Mouse (Mus musculus): Measurements from ENCODE around the gene Tjp3. TPM values are rescaled to one million over a fixed set of nuclear protein-coding genes. Genes with fewer than 3 reads are reported as not detected.
A peak's percentile ranks its signal among the peaks of the same experiment; 100 is the strongest.

Tjp3 gene
- polyA plus RNA-seq, 1 experiment from 2014 or later, result 9.7 TPM

GRCm38 (mm10) chr10:81290698-81291460 is 502 bp downstream of the Tjp3 start:
- H3K9ac ChIP-seq, result no peak overlapping the region
- no peak for ATAC-seq (ENCODE audit: low FRiP score)
- H3K4me1 ChIP-seq, result peaks cover 48% of the 10 kb centered on the region

GRCm38 (mm10) chr10:81289811-81290210 is 1.6 kb downstream of the Tjp3 start:
- H3K27ac ChIP-seq, result no peak overlapping the region
- 70% methylated on average over 14 of the region's 14 CpGs for WGBS
- H3K4me2 ChIP-seq, result no peak overlapping the region
- H3K36me3 ChIP-seq (replicated peaks), result no peaks in the 10 kb centered on the region
- H3K27me3 ChIP-seq, result peaks cover 40% of the 10 kb centered on the region
- no peak overlapping the region for H3K9ac ChIP-seq
- H3K4me3 ChIP-seq (replicated peaks), result no peak overlapping the region
- H3K9me3 ChIP-seq, result no peaks in the 10 kb centered on the region
- ATAC-seq (ENCODE audit: low FRiP score), result no peak
- H3K4me1 ChIP-seq, result peaks cover 47% of the 10 kb centered on the region

More at GRCm38 (mm10) chr10:81290698-81291460, 502 bp downstream of the Tjp3 start:
- H3K4me2 ChIP-seq, result peak overlapping the region; percentile 6; the same call in 1 of the 2 replicates
- 12% methylated on average over 24 of the region's 24 CpGs for WGBS
- H3K9me3 ChIP-seq, result no peaks in the 10 kb centered on the region
- H3K36me3 ChIP-seq (replicated peaks), result peaks cover 6% of the 10 kb centered on the region; the same call in 1 of the 2 replicates
- H3K4me3 ChIP-seq (replicated peaks), result 0 out of 2 replicates have a peak overlapping the region, but pooled peaks have one; percentile 0
- H3K27me3 ChIP-seq, result peaks cover 32% of the 10 kb centered on the region
- no peak overlapping the region for H3K27ac ChIP-seq

GRCm38 (mm10) chr10:81289278-81289677 is 2.1 kb downstream of the Tjp3 start:
- WGBS, result 4% methylated on average over 7 of the region's 7 CpGs
- Histone ChIP-seq H3K9me3 (no peaks in the 10 kb centered on the region), H3K27me3 (peaks cover 45% of the 10 kb centered on the region), H3K4me3 (replicated peaks) (no peak overlapping the region), H3K36me3 (replicated peaks) (no peaks in the 10 kb centered on the region), H3K27ac (no peak overlapping the region), H3K4me1 (peaks cover 46% of the 10 kb centered on the region), H3K9ac (no peak overlapping the region), H3K4me2 (no peak overlapping the region)
- ATAC-seq (ENCODE audit: low FRiP score), result no peak

- H3K9me3 ChIP-seq, result no peaks in the 10 kb centered on the region
- no peak overlapping the region for H3K9ac ChIP-seq
- H3K36me3 ChIP-seq (replicated peaks), result no peaks in the 10 kb centered on the region
- H3K4me3 ChIP-seq (replicated peaks), result no peak overlapping the region
- H3K27ac ChIP-seq, result no peak overlapping the region
- no peak overlapping the region for H3K4me2 ChIP-seq
- no peak for ATAC-seq (ENCODE audit: low FRiP score)
- H3K27me3 ChIP-seq, result peaks cover 52% of the 10 kb centered on the region
- WGBS, result 38% methylated on average over 6 of the region's 6 CpGs
- H3K4me1 ChIP-seq, result peaks cover 40% of the 10 kb centered on the region
Observed at GRCm38 (mm10) chr10:81288601-81289000, 2.8 kb downstream of the Tjp3 start.

GRCm38 (mm10) chr10:81287513-81288157 is 3.7 kb downstream of the Tjp3 start:
- 68% methylated on average over 8 of the region's 8 CpGs for WGBS
- Histone ChIP-seq H3K9me3 (no peaks in the 10 kb centered on the region), H3K27ac (no peak overlapping the region), H3K4me1 (peaks cover 38% of the 10 kb centered on the region), H3K27me3 (peaks cover 61% of the 10 kb centered on the region), H3K4me3 (replicated peaks) (no peak overlapping the region), H3K4me2 (no peak overlapping the region), H3K36me3 (replicated peaks) (no peaks in the 10 kb centered on the region), H3K9ac (no peak overlapping the region)
- ATAC-seq (ENCODE audit: low FRiP score), result no peak

GRCm38 (mm10) chr10:81286586-81286985 is 4.8 kb downstream of the Tjp3 start:
- Histone ChIP-seq H3K4me3 (replicated peaks) (peak overlapping the region; percentile 46; the same call in 1 of the 2 replicates), H3K27me3 (peaks cover 61% of the 10 kb centered on the region), H3K4me1 (peaks cover 38% of the 10 kb centered on the region), H3K36me3 (replicated peaks) (no peaks in the 10 kb centered on the region), H3K9ac (no peak overlapping the region), H3K9me3 (no peaks in the 10 kb centered on the region), H3K27ac (no peak overlapping the region), H3K4me2 (no peak overlapping the region)
- ATAC-seq (ENCODE audit: low FRiP score), result no peak
- WGBS, result 55% methylated on average over 6 of the region's 6 CpGs

GRCm38 (mm10) chr10:81285694-81286450 is 5.5 kb downstream of the Tjp3 start:
- Histone ChIP-seq H3K27me3 (peaks cover 54% of the 10 kb centered on the region), H3K4me1 (peaks cover 33% of the 10 kb centered on the region), H3K4me3 (replicated peaks) (peak overlapping the region; percentile 46), H3K4me2 (peak overlapping the region; percentile 62), H3K9me3 (no peaks in the 10 kb centered on the region), H3K27ac (no peak overlapping the region), H3K9ac (peak overlapping the region; percentile 49), H3K36me3 (replicated peaks) (no peaks in the 10 kb centered on the region)
- 2% methylated on average over 54 of the region's 54 CpGs for WGBS
- ATAC-seq (ENCODE audit: low FRiP score), result peak; percentile 82

GRCm38 (mm10) chr10:81284719-81285118 is 6.7 kb downstream of the Tjp3 start:
- Histone ChIP-seq H3K9ac (no peak overlapping the region; the same call in 1 of the 2 replicates), H3K4me2 (peak overlapping the region; percentile 62; the same call in 1 of the 2 replicates), H3K36me3 (replicated peaks) (no peaks in the 10 kb centered on the region), H3K4me1 (peaks cover 28% of the 10 kb centered on the region), H3K27me3 (peaks cover 48% of the 10 kb centered on the region), H3K9me3 (no peaks in the 10 kb centered on the region), H3K27ac (no peak overlapping the region), H3K4me3 (replicated peaks) (peak overlapping the region; percentile 46; the same call in 1 of the 2 replicates)
- WGBS, result 14% methylated on average over 17 of the region's 17 CpGs
- ATAC-seq (ENCODE audit: low FRiP score), result no peak

- Histone ChIP-seq H3K9ac (no peak overlapping the region), H3K4me2 (no peak overlapping the region), H3K27me3 (peaks cover 45% of the 10 kb centered on the region), H3K27ac (no peak overlapping the region), H3K9me3 (no peaks in the 10 kb centered on the region), H3K4me3 (replicated peaks) (no peak overlapping the region), H3K4me1 (peaks cover 26% of the 10 kb centered on the region), H3K36me3 (replicated peaks) (no peaks in the 10 kb centered on the region)
- ATAC-seq (ENCODE audit: low FRiP score), result no peak
- 63% methylated on average over 6 of the region's 6 CpGs for WGBS
Observed at GRCm38 (mm10) chr10:81284189-81284588, 7.2 kb downstream of the Tjp3 start.

GRCm38 (mm10) chr10:81279496-81279895 is 11.9 kb downstream of the Tjp3 start:
- WGBS, result 56% methylated on average over 10 of the region's 10 CpGs
- H3K27me3 ChIP-seq, result peaks cover 24% of the 10 kb centered on the region
- H3K36me3 ChIP-seq (replicated peaks), result 0 out of 2 replicates have a peak, but pooled peaks cover 3% of the 10 kb centered on the region
- no peak for ATAC-seq (ENCODE audit: low FRiP score)
- no peak overlapping the region for H3K27ac ChIP-seq
- no peak overlapping the region for H3K4me2 ChIP-seq
- no peak overlapping the region for H3K9ac ChIP-seq
- H3K9me3 ChIP-seq, result 0 out of 2 replicates have a peak, but pooled peaks cover 3% of the 10 kb centered on the region
- H3K4me1 ChIP-seq, result 0 out of 2 replicates have a peak, but pooled peaks cover 5% of the 10 kb centered on the region
- H3K4me3 ChIP-seq (replicated peaks), result no peak overlapping the region

- no peak for ATAC-seq (ENCODE audit: low FRiP score)
- Histone ChIP-seq H3K27me3 (0 out of 2 replicates have a peak, but pooled peaks cover 6% of the 10 kb centered on the region), H3K9me3 (0 out of 2 replicates have a peak, but pooled peaks cover 3% of the 10 kb centered on the region)
Observed at GRCm38 (mm10) chr10:81277676-81278075, 13.7 kb downstream of the Tjp3 start.

GRCm38 (mm10) chr10:81273842-81274241 is 17.5 kb downstream of the Tjp3 start:
- Histone ChIP-seq H3K4me3 (replicated peaks) (no peak overlapping the region), H3K9ac (no peak overlapping the region), H3K27ac (no peak overlapping the region), H3K27me3 (no peaks in the 10 kb centered on the region), H3K4me2 (no peak overlapping the region), H3K9me3 (0 out of 2 replicates have a peak, but pooled peaks cover 3% of the 10 kb centered on the region), H3K36me3 (replicated peaks) (peaks cover 40% of the 10 kb centered on the region), H3K4me1 (peaks cover 4% of the 10 kb centered on the region)
- WGBS, result 95% methylated on average over 19 of the region's 19 CpGs
- no peak for ATAC-seq (ENCODE audit: low FRiP score)

More at GRCm38 (mm10) chr10:81277676-81278075, 13.7 kb downstream of the Tjp3 start:
- H3K4me2 ChIP-seq, result no peak overlapping the region
- 0 out of 2 replicates have a peak, but pooled peaks cover 3% of the 10 kb centered on the region for H3K4me1 ChIP-seq
- peaks cover 18% of the 10 kb centered on the region for H3K36me3 ChIP-seq (replicated peaks)
- H3K4me3 ChIP-seq (replicated peaks), result no peak overlapping the region
- no peak overlapping the region for H3K9ac ChIP-seq
- WGBS, result 77% methylated on average over 22 of the region's 22 CpGs
- H3K27ac ChIP-seq, result no peak overlapping the region
